Comparison of ENCODE assay signal across 17 mouse cellular contexts in genomic region chr11:81083822-81084221, GRCm38 (mm10).
"Had no signal": no experiment of that assay in that cellular context is flagged by ENCODE, and none has a peak within 500 bp of the region (broad histone marks: within the 10 kb centered on the region; RNA-seq: fewer than 3 reads in every experiment).

No protein-coding gene starts in this region.

- ATAC-seq: liver, postnatal 0 days; midbrain, embryonic 15.5 days had no signal

- H3K9me3 ChIP-seq: liver, embryonic 13.5 days; liver, embryonic 15.5 days; megakaryocyte, embryonic 14.5 days; midbrain, embryonic 12.5 days; midbrain, embryonic 15.5 days; neural tube, embryonic 12.5 days; stomach, embryonic 15.5 days had no signal

- H3K9ac ChIP-seq: liver, embryonic 13.5 days; liver, embryonic 15.5 days; liver, postnatal 0 days; midbrain, embryonic 12.5 days; midbrain, embryonic 15.5 days; neural tube, embryonic 12.5 days; stomach, embryonic 15.5 days had no signal

- H3K27me3 ChIP-seq: liver, embryonic 13.5 days; liver, embryonic 15.5 days; megakaryocyte, embryonic 14.5 days; midbrain, embryonic 12.5 days; midbrain, embryonic 15.5 days; neural tube, embryonic 12.5 days; stomach, embryonic 15.5 days had no signal

- H3K27ac ChIP-seq: liver, embryonic 13.5 days; liver, embryonic 15.5 days; macrophage; midbrain, embryonic 12.5 days; midbrain, embryonic 15.5 days; neural tube, embryonic 12.5 days; stomach, embryonic 15.5 days; stomach, postnatal 0 days had no signal

- H3K4me2 ChIP-seq: liver, embryonic 11.5 days; liver, embryonic 13.5 days; liver, embryonic 15.5 days; midbrain, embryonic 12.5 days; midbrain, embryonic 15.5 days; neural tube, embryonic 12.5 days; stomach, embryonic 15.5 days had no signal

- DNase-seq: liver, embryonic 13.5 days; liver, postnatal 0 days; lung, adult 2 months; lung, postnatal 36 days; right cerebral cortex, postnatal 14 days; thymus, adult 2 months; thymus, postnatal 25 days; thymus, postnatal 4 days had no signal

- H3K4me1 ChIP-seq: liver, embryonic 13.5 days; liver, embryonic 15.5 days; megakaryocyte, embryonic 14.5 days; midbrain, embryonic 12.5 days; neural tube, embryonic 12.5 days had no signal

- H3K4me3 ChIP-seq: liver, embryonic 13.5 days; liver, embryonic 15.5 days; megakaryocyte, embryonic 14.5 days; midbrain, embryonic 12.5 days; midbrain, embryonic 15.5 days; neural tube, embryonic 12.5 days; stomach, embryonic 15.5 days had no signal

- H3K36me3 ChIP-seq: liver, embryonic 13.5 days; liver, embryonic 15.5 days; midbrain, embryonic 12.5 days; midbrain, embryonic 15.5 days; neural tube, embryonic 12.5 days; stomach, embryonic 15.5 days had no signal
